Mouse (Mus musculus): Measurements from ENCODE around the gene Fignl1.

Fignl1 gene

DNA sequence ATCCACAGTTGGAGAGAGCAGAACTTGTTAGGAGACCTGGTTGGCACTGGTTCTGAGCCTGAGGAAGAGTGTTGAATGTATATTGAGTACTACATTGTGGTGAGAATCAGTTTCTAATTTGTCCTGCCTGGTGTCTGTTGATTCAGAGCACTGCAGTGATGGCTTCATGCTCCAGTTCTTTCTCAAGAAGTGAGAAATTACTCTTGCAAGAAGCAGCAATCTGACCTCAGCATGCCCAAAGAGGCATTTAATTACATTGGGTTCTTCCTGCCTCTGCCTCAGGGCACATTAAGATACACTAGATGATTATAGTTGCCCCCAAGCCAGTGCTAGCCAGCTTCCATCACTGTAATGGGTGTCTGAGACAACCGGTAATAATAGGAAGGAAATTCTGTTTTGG is 49.9 kb downstream of the Fignl1 start:
- DNase-seq, result no peak

GRCm38 (mm10) chr11:11758121-11758520 is 50.6 kb downstream of the Fignl1 start:
- no peak for DNase-seq

GRCm38 (mm10) chr11:11752859-11753258 is 55.9 kb downstream of the Fignl1 start:
- DNase-seq, result no peak

GRCm38 (mm10) chr11:11751091-11751490 is 57.7 kb downstream of the Fignl1 start:
- DNase-seq, result no peak

DNA sequence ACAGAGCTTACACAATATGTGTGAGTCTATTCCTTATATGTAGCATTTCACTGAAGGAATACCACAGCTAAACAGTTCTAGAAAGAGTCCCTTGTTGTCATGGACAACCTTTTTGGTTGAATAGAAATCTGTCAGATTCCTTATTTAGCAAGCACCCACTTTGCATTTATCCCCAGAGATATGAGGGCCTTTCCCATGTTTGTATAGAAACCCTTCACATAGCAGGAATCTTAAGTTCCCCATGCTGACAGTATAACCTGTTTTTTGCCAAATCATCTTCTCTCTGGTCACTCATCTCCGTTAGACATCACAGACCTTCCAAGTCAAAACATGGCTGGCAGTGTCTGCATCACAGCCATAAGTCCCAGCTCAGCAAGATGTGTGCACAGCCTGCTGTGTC is 64.5 kb downstream of the Fignl1 start:
- DNase-seq, result no peak

- DNase-seq, result peak; percentile 86
These were observed 66.1 kb downstream of the Fignl1 start for GRCm38 (mm10) chr11:11742626-11743025.

DNA sequence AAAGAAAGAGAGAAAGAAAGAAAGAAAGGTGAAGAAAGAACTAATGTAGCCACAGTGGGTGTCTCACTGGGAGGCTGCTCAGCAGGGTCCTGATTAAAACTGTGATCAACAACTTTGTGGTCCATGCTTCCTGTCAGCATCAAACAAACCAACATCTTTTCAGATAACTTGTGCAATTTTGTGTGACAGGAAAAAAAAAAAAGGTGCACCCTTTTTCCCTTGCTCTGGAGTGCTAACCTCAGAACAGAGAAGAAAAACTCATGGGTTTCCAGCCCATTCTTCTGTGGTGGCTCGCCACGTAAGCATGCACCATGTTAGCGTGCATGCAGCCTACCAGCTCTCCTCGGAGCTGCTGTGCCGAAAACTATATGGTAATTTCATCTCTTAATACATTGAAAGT is 67.2 kb downstream of the Fignl1 start:
- DNase-seq, result no peak

GRCm38 (mm10) chr11:11740603-11741002 is 68.2 kb downstream of the Fignl1 start:
- no peak for DNase-seq

GRCm38 (mm10) chr11:11739054-11739453 is 69.7 kb downstream of the Fignl1 start:
- peak; percentile 39 for DNase-seq

DNA sequence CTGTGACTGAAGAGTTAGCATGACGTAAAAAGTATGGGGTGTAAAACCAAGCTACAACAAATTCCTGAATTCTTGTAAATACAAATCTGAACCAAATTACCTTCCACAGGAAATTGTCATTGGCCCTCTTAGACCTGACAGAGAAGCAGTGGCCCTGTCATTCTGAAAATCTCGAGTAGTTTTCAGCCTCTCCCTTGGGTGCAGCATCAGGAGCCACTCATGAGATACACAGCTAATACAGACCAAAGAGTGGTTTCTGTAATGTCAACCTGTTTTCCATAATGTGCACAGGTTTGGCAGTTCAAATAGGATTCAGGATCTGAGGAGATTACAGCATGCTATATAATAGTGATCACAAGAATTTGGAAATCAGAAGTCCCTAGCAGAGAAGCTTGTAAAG is 71.2 kb downstream of the Fignl1 start:
- no peak for DNase-seq

Measured in thymus, postnatal 4 days (tissue).